Mouse (Mus musculus) thymus, postnatal 10 days (tissue): Measurements from ENCODE around the gene Sdccag8.

ENCODE experiments used
- DNase-seq, 2 experiments: peaks; one replicate each; pipeline ENCODE4 v3.0.0; 2021; ENCODE audit warnings: low spot score in 2 of 2

Sdccag8 gene

GRCm38 (mm10) chr1:176814591-176815062 is at the start of gene Sdccag8:
Sdccag8 (plus strand) TSS chr1:176814660.
- DNase-seq = peak; percentile 88 to 91

- no peak for DNase-seq
These were observed 39.9 kb upstream of the Sdccag8 start for GRCm38 (mm10) chr1:176774533-176774932.

GRCm38 (mm10) chr1:176789326-176789725 is 25.1 kb upstream of the Sdccag8 start:
- no peak for DNase-seq

GRCm38 (mm10) chr1:176792175-176792574 is 22.3 kb upstream of the Sdccag8 start:
- no peak for DNase-seq

GRCm38 (mm10) chr1:176798673-176799072 is 15.8 kb upstream of the Sdccag8 start:
- DNase-seq = no peak

GRCm38 (mm10) chr1:176800728-176801365 is 13.6 kb upstream of the Sdccag8 start:
- peak; percentile 61 to 77 for DNase-seq

- no peak for DNase-seq
These were observed 4.3 kb upstream of the Sdccag8 start for GRCm38 (mm10) chr1:176810161-176810560.

- no peak for DNase-seq
These were observed 2.6 kb upstream of the Sdccag8 start for GRCm38 (mm10) chr1:176811892-176812291.

- DNase-seq = no peak
These were observed 1.8 kb upstream of the Sdccag8 start for GRCm38 (mm10) chr1:176812491-176813291.

- peak; percentile 36 to 54 for DNase-seq
These were observed 996 bp upstream of the Sdccag8 start for GRCm38 (mm10) chr1:176813292-176814035.

GRCm38 (mm10) chr1:176814036-176814420 is 432 bp upstream of the Sdccag8 start, which contains the start of gene Cep170:
Cep170 (minus strand) TSS chr1:176814067.
- peak; percentile 91 to 93 for DNase-seq

- no peak for DNase-seq
These were observed 2.3 kb downstream of the Sdccag8 start for GRCm38 (mm10) chr1:176816728-176817127.

- DNase-seq = no peak
These were observed 3.7 kb downstream of the Sdccag8 start for GRCm38 (mm10) chr1:176818147-176818546.

GRCm38 (mm10) chr1:176818763-176819162 is 4.3 kb downstream of the Sdccag8 start:
- DNase-seq = no peak

- no peak for DNase-seq
These were observed 7.5 kb downstream of the Sdccag8 start for GRCm38 (mm10) chr1:176821929-176822328.

GRCm38 (mm10) chr1:176822949-176823348 is 8.5 kb downstream of the Sdccag8 start:
- no peak for DNase-seq

GRCm38 (mm10) chr1:176823889-176824288 is 9.4 kb downstream of the Sdccag8 start:
- DNase-seq = no peak

GRCm38 (mm10) chr1:176824611-176825010 is 10.2 kb downstream of the Sdccag8 start:
- DNase-seq = no peak

- no peak for DNase-seq
These were observed 10.6 kb downstream of the Sdccag8 start for GRCm38 (mm10) chr1:176825084-176825483.

- DNase-seq = no peak
These were observed 11.7 kb downstream of the Sdccag8 start for GRCm38 (mm10) chr1:176826186-176826585.

GRCm38 (mm10) chr1:176826931-176827330 is 12.5 kb downstream of the Sdccag8 start:
- no peak for DNase-seq

GRCm38 (mm10) chr1:176827365-176827764 is 12.9 kb downstream of the Sdccag8 start:
- DNase-seq = no peak
